Mouse (Mus musculus) embryonic fibroblast, embryonic 13.5 days (primary cell): ENCODE data around the gene Vsx1. TPM values are rescaled to one million over a fixed set of nuclear protein-coding genes. Genes with fewer than 3 reads are reported as not detected.

Experiments used
- H3K27ac ChIP-seq: 2 replicates; pipeline ENCODE4 v1.5.1; 2012; ENCODE audit warnings: low read length, control low read depth, inconsistent platforms; ENCODE audit not compliant: insufficient read depth
- H3K4me1 ChIP-seq: 2 replicates; pipeline ENCODE4 v1.6.1; 2011; ENCODE audit warnings: low read length; ENCODE audit not compliant: control insufficient read depth, insufficient read depth
- H3K4me3 ChIP-seq: 2 replicates; pipeline ENCODE4 v1.5.1; 2011; ENCODE audit warnings: mild to moderate bottlenecking, control low read depth, low read length; ENCODE audit not compliant: insufficient read depth
- CTCF ChIP-seq: IDR thresholded peaks from 2 replicates; pipeline ENCODE4 v1.5.1; 2011; ENCODE audit warnings: mild to moderate bottlenecking, control low read depth, low read length, moderate library complexity, borderline replicate concordance; ENCODE audit not compliant: insufficient read depth
- POLR2A ChIP-seq: IDR thresholded peaks from 2 replicates; pipeline ENCODE4 v1.6.1; 2011; ENCODE audit warnings: low read depth, mild to moderate bottlenecking, control low read depth, low read length, moderate library complexity
- polyA plus RNA-seq: library from polyadenylated mRNA; stranded (reverse); fragments of >200 nt; gene quantifications from 2 replicates; pipeline ENCODE4 v1.2.4, GENCODE M21; 2011; ENCODE audit warnings: low read depth; ENCODE audit not compliant: missing spikeins, insufficient read length

Vsx1 gene
- polyA plus RNA-seq, 1 experiment = not detected

DNA sequence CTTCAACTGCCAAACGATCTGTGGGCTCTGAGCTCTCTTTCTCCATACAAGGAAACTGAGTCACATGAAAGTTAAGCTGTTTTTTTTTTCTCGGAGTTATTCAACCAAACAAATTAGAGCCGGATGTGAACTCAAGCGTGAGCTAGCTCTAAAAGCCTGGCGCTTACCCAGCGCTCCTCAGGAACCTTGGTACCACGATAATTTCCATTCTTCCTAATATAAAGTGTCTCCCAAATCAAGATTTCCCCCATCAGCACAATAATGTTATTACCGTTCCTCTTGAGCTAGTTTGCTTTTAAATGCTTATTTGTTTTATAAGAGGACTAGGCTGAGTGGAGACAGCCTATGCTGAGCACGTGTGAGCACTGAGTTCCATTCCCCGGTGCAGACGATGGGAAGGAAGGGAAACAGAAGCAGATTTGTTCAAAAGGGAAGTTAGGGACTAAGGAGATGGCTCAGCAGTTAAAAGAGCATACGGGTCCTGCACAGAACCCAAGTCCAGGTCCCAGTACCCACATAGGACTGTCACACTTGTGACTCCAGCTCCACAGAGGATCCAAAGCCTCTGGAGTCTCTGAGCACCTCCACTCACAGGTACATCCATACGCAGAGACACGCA, 41.4 kb downstream of the Vsx1 start:
- TF ChIP-seq POLR2A (no peak), CTCF (no peak)

DNA sequence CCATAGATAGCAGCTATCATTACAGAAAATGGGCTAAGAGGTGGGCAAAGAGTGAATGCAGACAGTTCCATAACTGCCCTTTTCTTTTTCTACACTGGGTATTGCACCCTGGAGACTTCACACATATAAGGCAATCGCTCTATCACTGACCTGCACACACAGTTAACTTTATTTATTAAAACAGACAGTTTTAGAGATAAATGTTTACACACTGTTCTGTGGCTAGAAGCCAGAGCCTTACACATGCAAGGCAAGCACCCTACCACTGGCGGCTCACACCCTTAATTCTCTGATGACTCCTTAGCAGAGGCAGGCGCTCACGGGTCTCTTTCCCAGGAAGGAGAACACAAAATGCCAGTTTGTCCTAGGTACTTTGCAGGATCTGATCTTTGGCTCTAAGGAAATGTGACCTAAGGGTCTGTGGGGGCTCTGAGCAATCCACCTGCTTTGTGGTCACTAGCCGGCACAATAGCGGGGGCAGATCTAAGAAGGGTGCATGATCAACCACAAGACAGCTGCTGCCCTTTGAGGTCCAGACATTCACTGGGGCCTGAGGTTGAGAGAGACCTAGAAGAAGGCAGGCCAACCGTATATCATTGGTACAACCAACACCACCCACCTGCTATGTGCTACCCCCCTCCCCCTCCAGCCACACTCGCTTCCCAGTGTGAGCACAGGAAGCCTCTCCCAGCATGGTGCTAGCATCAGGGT, 42.6 kb downstream of the Vsx1 start:
- TF ChIP-seq CTCF (no peak), POLR2A (no peak)
- no peak overlapping the region for H3K27ac ChIP-seq
- no peaks in the 10 kb centered on the region for H3K4me1 ChIP-seq
- H3K4me3 ChIP-seq = no peak overlapping the region

More for the DNA sequence above, 41.4 kb downstream of the Vsx1 start:
- Histone ChIP-seq H3K4me1 (no peaks in the 10 kb centered on the region), H3K4me3 (no peak overlapping the region), H3K27ac (no peak overlapping the region)

DNA sequence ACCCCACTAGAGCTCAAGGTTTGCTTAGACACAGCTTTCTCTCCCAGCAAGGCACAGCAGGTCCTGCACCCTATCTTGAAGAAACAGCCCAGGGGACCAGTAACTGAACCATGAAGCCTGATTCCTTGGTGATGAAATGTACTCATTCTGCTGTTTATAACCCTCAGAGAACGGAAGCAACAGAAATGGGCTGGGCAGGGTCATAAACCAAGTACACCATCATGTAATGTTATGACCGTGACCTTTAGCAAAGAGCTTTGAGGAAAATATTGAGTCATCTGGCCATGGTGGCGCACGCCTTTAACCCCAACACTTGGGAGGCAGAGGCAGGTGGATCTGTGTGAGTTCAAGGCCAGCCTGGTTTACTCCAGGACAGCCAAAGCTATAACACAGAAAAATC, 43.9 kb downstream of the Vsx1 start:
- no peak for TF ChIP-seq CTCF
- TF ChIP-seq POLR2A = no peak
- Histone ChIP-seq H3K4me3 (no peak overlapping the region), H3K27ac (no peak overlapping the region), H3K4me1 (no peaks in the 10 kb centered on the region)

DNA sequence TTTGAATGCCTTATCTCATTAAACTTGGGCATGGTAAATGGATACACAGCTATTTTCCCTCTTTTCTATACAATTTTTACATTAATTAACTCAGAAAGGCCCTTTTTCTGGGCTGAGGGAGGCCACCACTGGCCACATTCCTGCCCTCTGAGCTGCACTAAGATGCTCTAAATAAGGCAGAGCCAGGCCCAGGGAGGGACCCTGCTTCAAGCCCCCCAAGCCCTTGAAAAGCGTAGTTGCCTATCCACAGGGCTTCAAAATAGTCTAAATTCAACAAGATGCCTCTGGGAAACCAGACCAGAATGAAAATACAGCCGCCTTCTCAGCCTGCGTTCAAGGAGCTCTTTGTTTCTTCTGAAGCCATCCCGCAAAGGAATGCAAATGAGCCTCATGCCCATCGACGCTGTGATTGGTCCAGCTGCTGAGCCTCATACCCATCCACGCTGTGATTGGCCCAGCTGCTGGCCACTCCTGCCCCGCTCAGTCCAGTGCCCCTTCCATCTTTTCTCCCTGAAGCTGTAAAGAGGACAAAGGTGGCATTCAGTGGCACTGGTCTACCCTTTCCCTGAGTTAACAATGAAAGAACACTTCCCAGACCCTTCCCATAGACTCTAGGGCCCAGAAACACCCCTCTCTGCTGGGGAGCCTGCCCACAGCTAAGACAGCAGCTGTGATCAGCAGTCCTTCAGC, 45.3 kb downstream of the Vsx1 start:
- H3K27ac ChIP-seq = no peak overlapping the region

DNA sequence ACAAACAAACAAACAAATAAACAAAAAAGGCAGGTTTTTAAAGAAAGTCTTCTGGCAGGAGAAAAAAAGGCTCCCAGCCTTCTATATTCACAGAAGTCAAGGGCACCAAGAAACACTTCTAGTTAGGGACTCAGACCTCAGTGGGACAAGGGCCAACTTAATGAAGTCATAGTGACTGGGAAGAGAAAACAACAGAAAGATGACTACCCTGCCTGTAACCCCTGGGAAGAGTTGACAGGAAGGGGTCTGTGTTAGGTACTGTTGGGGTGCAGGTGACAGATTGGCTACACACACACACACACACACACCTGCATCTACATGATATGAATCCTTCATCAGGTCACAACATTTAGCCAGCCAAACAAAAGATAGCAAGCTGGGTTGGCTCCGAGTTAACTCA, 46.0 kb downstream of the Vsx1 start:
- Histone ChIP-seq H3K27ac (no peak overlapping the region), H3K4me1 (no peaks in the 10 kb centered on the region), H3K4me3 (no peak overlapping the region)
- TF ChIP-seq POLR2A = no peak
- no peak for TF ChIP-seq CTCF

More for the DNA sequence above, 45.3 kb downstream of the Vsx1 start:
- Histone ChIP-seq H3K4me3 (no peak overlapping the region), H3K4me1 (no peaks in the 10 kb centered on the region)
- TF ChIP-seq CTCF (no peak), POLR2A (no peak)

DNA sequence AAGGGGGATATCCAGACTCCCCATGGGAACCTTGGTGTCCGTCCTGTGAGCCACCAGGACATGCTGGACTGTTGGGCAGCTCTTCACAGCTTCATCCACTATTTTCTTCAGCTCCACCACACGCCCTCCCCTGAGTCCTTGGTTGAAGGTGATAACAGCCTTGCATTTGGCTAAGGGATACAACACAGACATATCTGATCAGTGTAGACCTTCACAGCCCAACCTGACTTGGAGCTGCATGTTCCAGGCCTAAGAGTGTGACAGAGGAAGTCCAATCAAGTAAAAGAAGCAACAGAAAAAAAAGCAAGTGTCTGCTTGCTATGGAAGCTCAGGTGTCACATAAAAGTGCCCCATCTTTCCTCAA, 50.8 kb downstream of the Vsx1 start:
- TF ChIP-seq POLR2A (no peak), CTCF (no peak)
- no peaks in the 10 kb centered on the region for H3K4me1 ChIP-seq
- H3K27ac ChIP-seq = no peak overlapping the region
- no peak overlapping the region for H3K4me3 ChIP-seq

DNA sequence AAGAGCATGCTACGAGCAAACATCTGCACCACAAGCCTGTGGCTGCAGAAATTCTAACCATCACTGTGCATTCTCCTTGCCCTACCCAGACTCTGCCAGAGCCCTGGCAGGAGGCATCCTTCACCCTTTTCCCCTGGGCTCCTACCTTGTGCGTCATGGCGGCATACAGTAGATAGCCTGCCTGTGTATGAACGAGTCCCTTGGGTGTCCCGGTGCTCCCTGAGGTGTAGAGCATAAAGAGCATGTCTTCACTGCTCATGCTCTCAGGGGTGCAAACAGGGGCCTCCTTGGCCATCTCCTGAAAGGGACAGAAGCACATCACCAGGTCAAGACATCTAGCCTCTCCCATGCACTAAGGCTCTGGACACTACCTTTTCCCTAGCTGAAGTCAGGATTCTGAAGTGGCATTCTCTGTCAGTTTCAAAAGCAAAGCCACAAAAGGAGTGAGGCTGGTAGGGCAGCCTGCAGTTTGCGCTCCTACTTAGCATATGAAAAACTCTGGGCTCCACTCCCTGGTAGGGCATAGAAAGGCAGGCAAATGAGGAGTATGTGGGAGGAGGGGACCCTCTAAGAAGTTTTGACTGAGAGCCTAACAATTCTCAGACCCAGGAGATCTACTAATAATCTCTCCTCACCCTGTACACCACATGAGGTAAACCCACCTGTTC, 51.3 kb downstream of the Vsx1 start:
- Histone ChIP-seq H3K4me3 (no peak overlapping the region), H3K4me1 (no peaks in the 10 kb centered on the region), H3K27ac (no peak overlapping the region)
- no peak for TF ChIP-seq CTCF
- TF ChIP-seq POLR2A = no peak

DNA sequence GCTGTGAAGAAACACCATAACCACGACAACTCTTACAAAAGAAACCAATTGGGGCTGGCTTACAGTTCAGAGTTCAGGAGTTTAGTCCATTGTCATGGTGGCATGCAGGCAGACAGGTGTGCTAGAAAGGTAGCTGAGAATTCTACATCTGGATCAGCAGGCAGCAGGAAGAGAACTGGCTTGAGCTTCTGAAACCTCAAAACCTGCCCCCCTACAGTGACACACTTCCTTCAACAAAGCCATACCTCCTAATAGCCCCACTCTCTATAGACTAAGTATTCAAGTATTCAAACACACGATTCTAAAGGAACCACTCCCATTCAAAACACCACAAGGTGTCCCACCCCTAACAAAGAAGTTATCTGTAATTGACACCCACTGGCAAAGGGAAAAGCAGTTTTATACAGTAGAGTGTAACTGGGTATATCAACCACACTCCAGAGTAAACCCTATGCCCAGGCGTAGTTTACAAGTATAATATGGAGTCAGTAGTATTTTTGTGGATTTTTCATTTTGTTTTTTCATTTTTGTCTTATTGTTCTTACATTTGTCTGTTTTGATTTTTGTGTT, 53.2 kb downstream of the Vsx1 start:
- no peak overlapping the region for H3K27ac ChIP-seq
- TF ChIP-seq POLR2A (no peak), CTCF (no peak)

More for the DNA sequence above, 53.2 kb downstream of the Vsx1 start:
- Histone ChIP-seq H3K4me1 (no peaks in the 10 kb centered on the region), H3K4me3 (no peak overlapping the region)

Other genes with a start within 250 kb of the Vsx1 start
- 10.5 and 11.0 TPM in 2 replicates for gene Zfp442, start 237.9 kb downstream of the Vsx1 start, polyA plus RNA-seq
- not detected in 2 replicates for gene Zfp345, start 204.3 kb downstream of the Vsx1 start, polyA plus RNA-seq
- gene Cst7, start 118.9 kb downstream of the Vsx1 start, polyA plus RNA-seq = not detected in 2 replicates
- 15.2 and 19.4 TPM in 2 replicates for gene Apmap, start 80.8 kb downstream of the Vsx1 start, polyA plus RNA-seq
- 0.47 TPM in 1 of 2 replicates, not detected in the other for gene Acss1, start 20.9 kb downstream of the Vsx1 start, polyA plus RNA-seq
- gene Entpd6, start 59.7 kb upstream of the Vsx1 start, polyA plus RNA-seq = 9.7 and 10.1 TPM in 2 replicates
- gene Pygb, start 97.4 kb upstream of the Vsx1 start, polyA plus RNA-seq = 67.4 and 91.7 TPM in 2 replicates
- 47.2 and 57.5 TPM in 2 replicates for gene Abhd12, start 215.4 kb upstream of the Vsx1 start, polyA plus RNA-seq
- 10.7 and 19.7 TPM in 2 replicates for gene Gins1, start 216.0 kb upstream of the Vsx1 start, polyA plus RNA-seq